Mouse (Mus musculus): ENCODE measurements around the gene Bloc1s2. TPM values are rescaled to one million over a fixed set of nuclear protein-coding genes. Genes with fewer than 3 reads are reported as not detected.

The Bloc1s2 gene
- polyA plus RNA-seq, 1 experiment from 2014 or later, result 149 TPM

Other genes starting within 250 kb of the Bloc1s2 start
- 8.1 and 8.7 TPM in 2 replicates for gene Dnmbp, start 206.3 kb downstream of the Bloc1s2 start, polyA plus RNA-seq (2015; fragmentation: Nextera tagmentation; extraction: Ambion mirVana)
- 0.36 and 0.38 TPM in 2 replicates for gene Cpn1, start 159.9 kb downstream of the Bloc1s2 start, polyA plus RNA-seq (2015; fragmentation: Nextera tagmentation; extraction: Ambion mirVana)
- gene Cyp2c23, start 117.2 kb downstream of the Bloc1s2 start, polyA plus RNA-seq (2015; fragmentation: Nextera tagmentation; extraction: Ambion mirVana), result 0.11 TPM in 1 of 2 replicates, not detected in the other
- gene Erlin1, start 76.7 kb downstream of the Bloc1s2 start, polyA plus RNA-seq (2015; fragmentation: Nextera tagmentation; extraction: Ambion mirVana), result 18.8 and 20.0 TPM in 2 replicates
- 66.0 and 67.5 TPM in 2 replicates for gene Chuk, start 39.0 kb downstream of the Bloc1s2 start, polyA plus RNA-seq (2015; fragmentation: Nextera tagmentation; extraction: Ambion mirVana)
- 36.2 and 37.2 TPM in 2 replicates for gene Cwf19l1, start 10.6 kb downstream of the Bloc1s2 start, polyA plus RNA-seq (2015; fragmentation: Nextera tagmentation; extraction: Ambion mirVana)
- gene Pkd2l1, start 46.0 kb upstream of the Bloc1s2 start, polyA plus RNA-seq (2015; fragmentation: Nextera tagmentation; extraction: Ambion mirVana), result 0.06 and 0.13 TPM in 2 replicates
- gene Scd3, start 56.8 kb upstream of the Bloc1s2 start, polyA plus RNA-seq (2015; fragmentation: Nextera tagmentation; extraction: Ambion mirVana), result 1.5 and 1.9 TPM in 2 replicates
- gene Scd2, start 147.2 kb upstream of the Bloc1s2 start, polyA plus RNA-seq (2015; fragmentation: Nextera tagmentation; extraction: Ambion mirVana), result 253 and 267 TPM in 2 replicates
- gene Scd4, start 186.6 kb upstream of the Bloc1s2 start, polyA plus RNA-seq (2015; fragmentation: Nextera tagmentation; extraction: Ambion mirVana), result 0.15 and 0.23 TPM in 2 replicates